Mouse (Mus musculus): Measurements from ENCODE around the gene Alox8. TPM values are rescaled to one million over a fixed set of nuclear protein-coding genes. Genes with fewer than 3 reads are reported as not detected.

Alox8 gene
- polyA plus RNA-seq, 1 experiment from 2014 or later: not detected

DNA sequence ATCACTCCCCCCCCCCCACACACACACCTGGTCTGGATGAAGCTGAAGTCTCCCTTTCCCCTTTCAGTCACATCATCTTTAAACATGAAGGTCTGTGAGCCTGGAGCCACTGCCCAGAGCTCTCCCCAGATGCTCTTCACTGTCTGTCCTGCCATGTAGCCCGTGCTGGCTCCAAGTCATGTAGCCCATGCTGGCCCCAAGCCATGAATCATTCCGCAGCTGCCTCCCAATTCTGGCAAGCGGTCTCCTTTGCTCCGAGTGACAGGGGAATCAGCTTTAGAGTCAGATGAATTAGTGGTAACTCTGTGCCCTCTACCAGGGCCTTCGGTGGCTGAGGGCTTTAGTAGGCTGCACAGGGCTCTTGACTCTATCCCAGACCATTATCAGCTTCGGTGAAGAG is 47.9 kb downstream of the Alox8 start:
- no peak for ATAC-seq
- DNase-seq (ENCODE audit: low read depth, low spot score): no peak
- ChIA-PET CTCF (interaction anchor here (1.3 kb wide), 1 partner anchor 35 kb away, joined by 3 read pairs; no protein-coding TSS in a partner anchor), POLR2A (interaction anchor here (0.7 kb wide), 1 partner anchor 24 kb away, joined by 5 read pairs; no protein-coding TSS in a partner anchor)
- peaks cover 17% of the 10 kb centered on the region for H3K27me3 ChIP-seq
- in situ Hi-C loops (cut with MboI; ENCODE audit: low pct_unique_long_range_greater_than_20kb): no loop called here
- no peak for TF ChIP-seq CTCF (IDR thresholded peaks at IDR 0.05)

DNA sequence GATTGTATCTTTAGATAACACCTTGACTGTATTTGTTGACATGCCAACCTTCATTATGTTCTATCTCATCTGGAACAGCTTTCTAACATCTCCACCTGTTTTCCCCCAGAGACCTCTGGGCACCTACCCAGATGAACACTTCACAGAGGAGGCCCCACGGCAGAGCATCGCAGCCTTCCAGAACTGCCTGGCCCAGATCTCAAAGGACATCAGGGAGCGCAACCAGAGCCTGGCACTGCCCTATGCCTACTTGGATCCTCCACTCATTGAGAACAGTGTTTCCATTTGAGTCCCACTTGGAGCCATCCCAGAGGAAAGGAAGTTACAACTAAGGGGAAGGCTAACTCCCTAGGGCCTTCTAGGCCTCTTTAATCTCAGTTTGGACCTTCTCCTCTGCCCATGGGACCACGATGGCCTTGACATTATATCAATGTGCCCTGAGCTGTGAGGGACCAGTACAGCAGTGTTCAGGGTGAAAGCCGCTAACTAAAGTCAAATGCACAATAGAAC is 49.1 kb downstream of the Alox8 start:
- peaks cover 14% of the 10 kb centered on the region for H3K27me3 ChIP-seq
- ATAC-seq (no peak), DNase-seq (ENCODE audit: low read depth, low spot score) (no peak)
- no peak for TF ChIP-seq CTCF (IDR thresholded peaks at IDR 0.05)
- POLR2A ChIA-PET: no interaction called here
- CTCF ChIA-PET: no interaction called here
- in situ Hi-C loops (cut with MboI; ENCODE audit: low pct_unique_long_range_greater_than_20kb): no loop called here

DNA sequence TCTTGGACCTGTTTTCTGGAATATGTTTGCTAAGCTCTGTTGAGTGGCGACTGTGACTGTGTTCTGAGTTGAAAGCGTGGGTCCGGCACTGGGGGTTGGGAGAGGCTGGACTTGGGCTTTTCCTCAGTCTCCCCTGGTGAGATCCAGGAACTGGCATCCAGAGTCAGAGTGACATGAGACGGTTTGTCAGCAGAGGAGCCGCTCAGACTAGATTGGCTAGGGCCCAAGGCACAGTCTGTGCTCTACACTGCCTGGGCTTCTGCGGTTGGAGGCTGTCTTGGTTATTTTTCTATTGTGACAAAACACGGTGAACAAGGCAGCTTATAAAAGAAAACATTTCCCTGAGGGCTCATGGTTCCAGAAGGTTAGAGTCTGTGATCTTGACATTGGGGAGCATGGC is 50.1 kb downstream of the Alox8 start:
- in situ Hi-C loops (cut with MboI; ENCODE audit: low pct_unique_long_range_greater_than_20kb): no loop called here
- DNase-seq (ENCODE audit: low read depth, low spot score): no peak

DNA sequence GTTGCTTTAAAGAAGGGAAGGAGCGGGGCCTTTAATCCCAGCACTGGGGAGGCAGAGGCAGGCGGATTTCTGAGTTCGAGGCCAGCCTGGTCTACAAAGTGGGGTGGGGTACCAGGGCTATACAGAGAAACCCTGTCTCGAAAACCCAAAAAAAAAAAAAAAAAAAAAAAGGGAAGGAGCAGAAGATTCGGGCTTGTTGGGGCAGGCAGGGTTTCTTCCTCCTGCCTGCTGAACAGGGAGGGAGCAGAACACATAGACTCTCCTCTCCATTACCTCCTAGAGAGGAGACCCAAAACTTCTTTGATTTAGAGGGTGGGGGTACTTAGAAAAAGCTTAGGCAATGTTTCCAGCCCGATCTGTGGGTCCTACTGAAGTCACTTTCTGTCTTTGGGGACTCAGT is 62.3 kb downstream of the Alox8 start:
- CTCF ChIA-PET: no interaction called here

More for the DNA sequence above, 50.1 kb downstream of the Alox8 start:
- ChIA-PET POLR2A (no interaction called here), CTCF (no interaction called here)
- ATAC-seq: no peak
- no peak for TF ChIP-seq CTCF (IDR thresholded peaks at IDR 0.05)
- peaks cover 17% of the 10 kb centered on the region for H3K27me3 ChIP-seq

DNA sequence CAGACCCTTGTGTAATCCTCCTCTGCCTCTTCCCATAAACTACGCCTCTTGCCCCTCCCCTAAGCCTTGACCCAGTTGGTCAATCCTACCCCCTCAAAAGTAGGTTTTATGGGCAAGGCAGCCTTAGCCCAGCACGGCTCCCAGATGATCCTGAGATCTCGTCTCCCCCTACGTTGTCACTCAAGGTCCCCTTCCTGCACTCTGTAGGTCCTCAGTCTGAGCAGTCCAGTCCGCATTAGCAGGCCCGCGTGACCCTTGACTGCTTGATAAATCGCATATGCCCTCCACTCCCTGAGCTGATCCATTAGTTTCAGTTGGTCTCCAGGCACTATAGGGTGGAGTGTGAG is 63.0 kb downstream of the Alox8 start:
- no peak for DNase-seq (ENCODE audit: low read depth, low spot score)
- no peak for ATAC-seq
- H3K27me3 ChIP-seq: no peaks in the 10 kb centered on the region
- no peak for TF ChIP-seq CTCF (IDR thresholded peaks at IDR 0.05)
- ChIA-PET CTCF (no interaction called here), POLR2A (no interaction called here)
- in situ Hi-C loops (cut with MboI; ENCODE audit: low pct_unique_long_range_greater_than_20kb): no loop called here

More for the DNA sequence above, 62.3 kb downstream of the Alox8 start:
- TF ChIP-seq CTCF (IDR thresholded peaks at IDR 0.05): no peak
- ATAC-seq (no peak), DNase-seq (ENCODE audit: low read depth, low spot score) (no peak)
- POLR2A ChIA-PET: no interaction called here
- in situ Hi-C loops (cut with MboI; ENCODE audit: low pct_unique_long_range_greater_than_20kb): no loop called here
- no peaks in the 10 kb centered on the region for H3K27me3 ChIP-seq

Other genes starting within 250 kb of the Alox8 start
- gene Arhgef15, start 240.4 kb downstream of the Alox8 start, polyA plus RNA-seq (2021): 0.21 TPM
- 7.2 TPM for gene Slc25a35, start 229.7 kb downstream of the Alox8 start, polyA plus RNA-seq (2021)
- gene Rangrf, start 222.7 kb downstream of the Alox8 start, polyA plus RNA-seq (2021): 28.0 TPM
- 12.9 TPM for gene Pfas, start 189.4 kb downstream of the Alox8 start, polyA plus RNA-seq (2021)
- 44.1 TPM for gene Ctc1, start 181.9 kb downstream of the Alox8 start, polyA plus RNA-seq (2021)
- 34.1 TPM for gene Aurkb, start 152.2 kb downstream of the Alox8 start, polyA plus RNA-seq (2021)
- 15.9 TPM for gene Borcs6, start 138.1 kb downstream of the Alox8 start, polyA plus RNA-seq (2021)
- gene Tmem107, start 127.0 kb downstream of the Alox8 start, polyA plus RNA-seq (2021): 56.9 TPM
- 62.4 TPM for gene Vamp2, start 109.4 kb downstream of the Alox8 start, polyA plus RNA-seq (2021)
- gene Per1, start 102.6 kb downstream of the Alox8 start, polyA plus RNA-seq (2021): 10.8 TPM
- 0.53 TPM for gene Hes7, start 77.4 kb downstream of the Alox8 start, polyA plus RNA-seq (2021)
- 0.96 TPM for gene 9130213A22Rik, start 75.3 kb downstream of the Alox8 start, polyA plus RNA-seq (2021)
- gene Aloxe3, start 71.9 kb downstream of the Alox8 start, polyA plus RNA-seq (2021): 0.36 TPM
- gene Alox12b, start 40.9 kb downstream of the Alox8 start, polyA plus RNA-seq (2021): not detected
- not detected for gene Gucy2e, start 39.2 kb upstream of the Alox8 start, polyA plus RNA-seq (2021)
- 21.1 TPM for gene Cntrob, start 125.9 kb upstream of the Alox8 start, polyA plus RNA-seq (2021)
- 84.6 TPM for gene Trappc1, start 126.1 kb upstream of the Alox8 start, polyA plus RNA-seq (2021)
- 1.6 TPM for gene Kcnab3, start 128.4 kb upstream of the Alox8 start, polyA plus RNA-seq (2021)
- gene Rnf227, start 142.6 kb upstream of the Alox8 start, polyA plus RNA-seq (2021): 7.4 TPM
- 295 TPM for gene Chd3, start 171.6 kb upstream of the Alox8 start, polyA plus RNA-seq (2021)
- 128 TPM for gene Naa38, start 197.6 kb upstream of the Alox8 start, polyA plus RNA-seq (2021)
- 28.1 TPM for gene Cyb5d1, start 197.8 kb upstream of the Alox8 start, polyA plus RNA-seq (2021)
- gene Tmem88, start 200.4 kb upstream of the Alox8 start, polyA plus RNA-seq (2021): 0.18 TPM
- gene Kdm6b, start 215.8 kb upstream of the Alox8 start, polyA plus RNA-seq (2021): 26.6 TPM